Mouse (Mus musculus) hindlimb bud, embryonic 11.5 days (tissue): ENCODE measurements around the gene Klf8.
"Not testable (repeated sequence)": the region's sequence is repeated elsewhere in the genome, so short reads cannot be mapped to it uniquely, and the experiment has no call there.

Source experiments
- DNase-seq: peaks from one replicate; pipeline ENCODE4 v3.0.0-alpha.2; 2012; ENCODE audit warnings: low read depth, low spot score; ENCODE audit errors: extremely low spot score

Gene Klf8

DNA sequence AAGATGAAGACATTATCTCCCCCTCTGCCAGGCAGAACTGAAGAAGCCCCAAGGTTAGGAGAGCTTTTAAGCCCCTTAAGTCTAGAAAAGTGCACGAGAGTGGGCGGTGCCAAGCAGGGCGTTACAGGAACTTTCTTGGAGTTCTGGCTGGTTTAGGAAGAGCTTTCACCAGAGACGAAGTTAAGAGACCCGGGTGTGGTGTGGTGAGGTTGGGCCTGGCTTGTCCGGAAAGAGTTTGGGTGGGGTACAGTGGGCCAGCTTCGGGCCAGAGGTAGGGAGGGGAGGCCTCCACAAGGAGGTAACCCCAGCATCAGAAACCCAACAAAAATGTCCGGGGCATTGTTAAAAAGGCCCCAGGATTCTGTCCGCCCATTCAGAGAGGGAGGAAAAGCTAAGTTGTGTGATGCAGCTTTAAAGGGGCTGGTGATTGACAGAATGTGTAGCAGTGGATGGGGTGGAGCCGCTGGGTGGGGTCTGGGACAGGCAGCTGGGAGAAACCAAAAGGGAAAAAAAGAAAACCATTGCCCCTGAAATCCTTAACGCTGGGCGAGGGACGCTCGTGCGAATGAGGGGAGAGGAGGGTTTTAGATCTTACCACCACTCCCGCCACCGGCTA, at the start of gene Klf8:
Klf8 (plus strand) TSS at position 163 of the 616 bp plus-strand sequence.
- no peak for DNase-seq

- DNase-seq, result peak; percentile 0
These were observed 38.1 kb upstream of the Klf8 start for GRCm38 (mm10) chrX:153199185-153199584.

DNA sequence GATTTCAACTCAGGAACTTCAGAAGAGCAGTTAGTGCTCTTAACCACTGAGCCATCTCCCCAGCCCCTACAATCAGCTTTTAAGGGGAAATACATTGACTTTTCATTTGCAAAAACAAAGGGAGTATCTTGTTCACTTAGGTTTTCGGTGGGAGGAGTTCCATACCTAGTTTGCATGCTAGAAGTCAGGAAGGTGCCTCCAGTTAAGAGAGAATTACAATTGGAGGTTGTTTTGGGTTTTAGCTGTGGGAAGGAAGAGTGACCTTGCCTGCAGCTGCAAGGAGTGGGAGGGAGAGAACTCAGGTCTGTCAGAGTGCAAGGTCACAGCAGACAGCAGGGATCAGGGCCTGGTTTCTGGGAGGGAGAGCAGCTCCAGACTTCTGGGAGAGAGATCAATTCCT, 26.2 kb upstream of the Klf8 start:
- DNase-seq, result no peak

DNA sequence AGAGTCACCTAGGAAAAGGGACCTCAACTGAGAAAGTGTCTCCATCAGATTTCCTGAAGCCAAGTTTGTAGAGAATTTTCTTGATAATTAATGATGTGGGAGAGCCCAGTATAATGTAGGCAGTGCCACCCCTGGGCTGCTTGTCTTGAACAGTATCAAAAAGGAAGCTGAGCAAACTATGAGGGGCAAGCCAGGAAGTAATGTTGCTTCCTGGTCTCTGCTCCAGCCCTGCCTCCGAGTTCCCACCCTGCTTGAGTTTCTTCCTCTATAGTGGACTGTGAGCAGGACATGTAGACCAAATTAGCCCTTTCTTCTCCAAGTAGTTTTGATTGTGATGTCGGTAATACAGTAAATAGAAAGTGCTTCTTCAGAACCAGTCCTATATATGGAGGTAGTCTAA, 6.0 kb upstream of the Klf8 start:
- no peak for DNase-seq

DNA sequence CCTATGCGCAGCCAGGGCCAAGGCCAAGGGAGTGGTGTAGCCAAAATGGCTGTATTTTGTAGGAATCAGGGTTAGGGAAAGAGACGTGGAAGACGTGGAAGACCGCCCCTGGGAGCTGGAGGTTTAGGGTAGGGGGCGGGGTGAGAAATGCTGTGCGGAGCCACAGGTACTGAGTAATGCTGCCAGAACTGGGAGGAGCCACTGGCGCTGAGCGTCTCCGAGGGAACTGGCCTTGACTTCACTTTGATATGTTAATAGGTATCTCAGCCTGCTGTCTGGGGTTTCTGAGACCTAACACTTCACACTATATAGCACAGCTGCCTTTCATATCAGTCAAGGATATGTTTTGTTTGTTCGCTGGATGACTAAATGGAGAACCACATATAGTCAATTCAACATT, 4.0 kb upstream of the Klf8 start:
- no peak for DNase-seq

GRCm38 (mm10) chrX:153237920-153238504, 746 bp downstream of the Klf8 start:
- peak; percentile 8 for DNase-seq

DNA sequence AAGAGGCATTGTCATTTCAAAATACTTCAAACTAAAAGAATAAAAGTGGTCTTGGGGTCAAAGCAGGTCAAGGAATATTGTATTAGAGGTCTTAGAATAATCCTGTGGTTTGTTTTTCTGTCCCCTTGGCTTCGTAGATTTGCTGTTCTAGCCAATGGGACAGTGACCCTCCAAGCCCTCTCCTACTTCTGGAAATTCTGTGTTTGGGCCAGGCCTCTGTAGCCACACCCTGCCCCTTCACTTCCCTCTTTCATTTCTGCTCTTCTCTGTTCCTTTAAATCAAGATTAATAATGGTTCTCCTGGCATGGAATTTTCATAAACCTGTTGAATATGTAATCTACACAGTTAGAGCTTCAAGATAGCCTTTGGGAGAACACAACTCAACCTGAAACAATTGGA, 17.0 kb downstream of the Klf8 start:
- no peak for DNase-seq

DNA sequence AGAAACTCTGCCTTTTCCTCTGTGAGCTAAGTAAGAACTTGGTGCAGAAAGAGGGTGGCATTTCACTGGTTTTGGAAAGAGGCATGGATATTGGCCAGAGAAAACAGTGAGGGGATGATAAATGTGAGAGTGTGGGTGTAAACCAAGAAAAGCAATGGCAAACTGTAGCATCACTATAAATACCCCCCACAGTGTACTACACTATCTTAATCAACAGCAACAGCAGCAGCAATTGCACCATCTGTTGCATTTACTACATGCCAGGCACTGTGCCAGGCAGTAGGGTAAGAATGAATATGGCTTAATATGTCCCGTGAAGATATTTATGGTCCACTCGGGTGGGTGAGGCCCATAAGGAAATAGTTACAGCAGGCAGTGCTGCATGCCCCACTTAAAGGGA, 18.2 kb downstream of the Klf8 start:
- DNase-seq, result no peak

DNA sequence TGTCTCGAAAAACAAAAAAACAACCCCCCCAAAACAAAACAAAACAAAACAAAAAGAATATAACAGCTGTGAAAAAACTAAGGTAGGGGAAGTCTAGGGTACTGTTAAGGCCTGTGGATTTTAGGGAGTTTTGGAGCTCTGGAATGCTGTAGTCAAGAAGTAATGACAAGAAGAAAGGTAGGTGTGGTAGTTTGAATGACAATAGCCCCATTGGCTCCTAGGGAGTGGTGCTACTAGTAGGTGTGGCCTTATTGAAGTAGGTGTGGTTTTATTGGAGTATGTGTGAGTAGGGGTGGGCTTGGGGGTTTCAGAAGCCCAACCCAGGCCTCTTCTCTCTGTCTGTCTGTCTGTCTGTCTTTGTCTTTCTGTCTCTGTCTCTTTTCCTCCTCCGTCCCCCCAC, 44.9 kb downstream of the Klf8 start:
- no peak for DNase-seq

DNA sequence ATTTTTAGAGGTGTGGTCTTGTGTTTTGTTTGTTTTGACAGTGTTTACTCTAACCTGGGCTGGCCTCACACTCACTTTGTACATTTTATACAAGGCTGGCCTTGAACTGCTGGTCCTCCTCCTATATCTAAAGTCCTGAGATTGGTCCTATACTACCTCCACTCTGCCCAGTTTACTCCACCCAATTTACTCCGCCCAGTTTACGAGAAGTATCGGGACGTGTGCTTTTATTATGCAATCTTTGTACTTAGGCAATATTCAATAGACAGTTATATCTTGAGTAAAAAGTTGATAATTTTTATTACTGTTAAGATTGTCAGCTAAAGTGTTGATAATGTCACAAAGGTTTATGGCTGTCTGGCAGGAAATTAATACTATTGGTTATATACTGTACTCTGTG, 74.1 kb downstream of the Klf8 start:
- no peak for DNase-seq

DNA sequence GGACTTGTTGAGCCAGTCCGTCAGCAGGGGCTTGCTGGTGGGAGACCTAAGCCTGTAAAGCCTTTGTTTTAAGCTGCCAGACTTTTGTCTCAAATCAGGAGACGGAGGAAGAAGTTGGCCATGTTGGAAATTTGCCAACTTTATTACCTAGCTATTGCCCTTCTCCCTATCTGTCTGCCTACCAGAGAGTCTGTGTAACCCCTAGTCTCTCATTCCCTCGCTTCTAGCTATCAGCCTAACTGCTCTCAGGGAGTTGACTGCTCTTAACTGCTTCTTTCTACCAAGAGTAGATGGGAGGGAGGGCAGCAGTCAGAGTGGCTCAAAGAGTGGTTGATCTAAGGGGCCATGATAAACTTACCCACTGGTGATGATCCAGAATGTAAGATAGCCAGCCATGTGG, 85.8 kb downstream of the Klf8 start:
- no peak for DNase-seq

DNA sequence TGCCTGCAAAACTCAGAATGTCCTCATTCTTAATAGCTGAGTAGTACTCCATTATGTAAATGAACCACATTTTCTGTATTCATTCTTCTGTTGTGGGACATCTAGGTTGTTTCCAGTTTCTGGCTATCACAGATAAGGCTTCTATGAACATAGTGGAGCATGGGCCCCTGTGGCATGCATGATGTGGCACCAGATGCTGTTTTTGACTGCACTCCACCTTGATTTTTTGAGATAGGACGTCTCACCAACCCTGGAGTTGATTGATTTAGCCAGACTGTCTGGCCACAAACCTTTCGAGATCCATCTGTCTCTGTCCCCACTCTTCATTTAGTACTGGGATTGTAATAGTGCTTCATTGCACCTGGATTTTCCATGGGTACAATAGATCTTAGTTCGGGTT, 96.9 kb downstream of the Klf8 start:
- DNase-seq, result not testable (repeated sequence)

- no peak for DNase-seq
These were observed 122.3 kb downstream of the Klf8 start for GRCm38 (mm10) chrX:153359331-153360215.

DNA sequence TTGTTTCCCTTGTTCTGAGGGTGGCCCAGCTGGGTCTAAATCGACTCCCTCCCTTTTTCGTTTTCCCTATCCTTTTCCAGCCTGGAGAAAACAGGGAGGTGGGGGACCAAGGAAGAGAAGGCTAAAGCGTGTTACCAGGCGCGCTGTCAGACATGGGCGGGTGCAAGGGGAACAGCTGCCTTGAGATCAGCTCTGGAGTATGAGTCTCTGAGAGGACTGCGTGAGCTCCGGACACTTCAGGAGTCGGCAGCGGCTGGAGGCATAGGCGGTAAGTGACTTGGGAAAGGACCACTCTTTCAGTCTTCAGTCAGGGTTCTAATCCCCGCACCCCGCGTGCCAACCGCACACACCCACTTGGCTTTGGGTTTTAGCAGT, 122.9 kb downstream of the Klf8 start:
- peak; percentile 1 for DNase-seq

GRCm38 (mm10) chrX:153360666-153361269, 123.5 kb downstream of the Klf8 start:
- no peak for DNase-seq

- no peak for DNase-seq
These were observed 129.5 kb downstream of the Klf8 start for GRCm38 (mm10) chrX:153366754-153367153.

- DNase-seq, result no peak
These were observed 132.5 kb downstream of the Klf8 start for GRCm38 (mm10) chrX:153369780-153370179.

DNA sequence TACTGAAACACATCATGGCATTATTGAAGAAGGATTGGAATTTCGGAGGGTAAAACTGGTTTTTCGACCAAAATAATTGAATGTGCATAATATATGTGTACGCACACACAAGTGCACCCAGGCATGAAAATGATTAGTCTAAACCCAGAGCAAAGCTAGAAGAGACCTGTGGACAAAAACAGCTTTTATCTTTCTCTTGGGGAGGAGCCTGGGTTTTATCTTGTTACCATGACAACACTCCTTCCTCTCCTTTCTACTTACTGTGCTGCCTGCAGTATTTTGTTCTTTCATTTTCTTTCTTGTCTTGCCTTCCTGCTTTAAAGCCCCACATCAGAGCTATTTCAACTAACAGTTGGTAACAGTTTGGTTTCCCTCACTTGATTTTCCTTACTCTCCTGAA, 137.8 kb downstream of the Klf8 start:
- no peak for DNase-seq

GRCm38 (mm10) chrX:153381753-153382152, 144.5 kb downstream of the Klf8 start:
- no peak for DNase-seq

DNA sequence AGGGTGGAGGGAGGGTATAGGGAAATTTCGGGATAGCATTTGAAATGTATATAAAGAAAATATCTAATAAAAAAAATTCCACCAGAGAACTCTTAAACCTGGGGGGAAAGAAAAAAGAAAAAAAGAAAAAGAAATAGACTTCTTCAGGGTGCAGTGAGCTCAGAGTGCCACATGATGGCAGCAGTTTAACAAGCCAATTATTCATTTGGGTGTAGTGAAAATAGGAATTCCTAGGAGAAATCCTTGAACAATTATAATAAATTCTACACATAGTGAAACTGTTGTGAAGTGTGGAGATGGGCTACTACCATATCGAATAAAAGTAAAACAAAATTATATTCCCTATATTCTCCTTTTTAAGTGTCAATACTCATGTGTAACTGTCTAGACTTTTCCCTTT, 152.0 kb downstream of the Klf8 start:
- DNase-seq, result no peak

DNA sequence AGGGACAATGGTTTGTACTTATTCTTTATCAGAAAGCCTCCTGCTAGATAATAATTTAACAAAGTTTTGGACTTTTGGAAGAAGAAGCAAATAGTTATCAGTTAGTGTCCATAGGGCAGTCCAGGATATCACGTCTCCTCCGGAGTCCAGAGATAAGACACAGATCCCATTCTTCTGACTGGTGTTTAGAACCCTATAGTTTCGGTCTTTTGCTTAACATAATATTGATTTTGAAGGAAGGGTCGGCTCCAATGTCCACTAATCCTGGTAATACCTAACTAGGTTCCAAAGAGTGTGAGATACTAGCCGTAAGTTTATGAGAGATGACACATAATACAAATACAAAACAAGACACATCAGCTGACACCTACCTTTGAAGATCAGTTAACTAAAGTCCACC, 179.8 kb downstream of the Klf8 start:
- no peak for DNase-seq
